Mouse (Mus musculus) adrenal gland (tissue): ENCODE results near the gene Mrps7.

Source experiments
- intact Hi-C: fragments of 180-260 bp; cut with DNase I; formaldehyde crosslinking; loops from one replicate; pipeline ENCODE4 v1.15.1; 2025
- long read RNA-seq, 2 experiments: library from polyadenylated mRNA; unstranded; transcript quantifications; one replicate each; pipeline ENCODE4 v2.0.0; 2020; ENCODE audit warnings: borderline replicate concordance in 1 of 2; ENCODE audit not compliant: insufficient replicate concordance in 1 of 2

Mrps7 gene
- long read RNA-seq, experiment 1, transcript Mrps7-201 (5 exons, 1,962 nt) = major isoform, 128 of 139 reads
- long read RNA-seq, experiment 1, partial matches to known transcripts = 4 of 139 reads
- long read RNA-seq, experiment 1, other reads (novel, unspliced or antisense) = 4 of 139 reads
- long read RNA-seq, experiment 2, transcript Mrps7-201 (5 exons, 1,962 nt) = major isoform, 152 of 165 reads
- long read RNA-seq, experiment 2, partial matches to known transcripts = 1 of 165 reads
- long read RNA-seq, experiment 2, other reads (novel, unspliced or antisense) = 12 of 165 reads

DNA sequence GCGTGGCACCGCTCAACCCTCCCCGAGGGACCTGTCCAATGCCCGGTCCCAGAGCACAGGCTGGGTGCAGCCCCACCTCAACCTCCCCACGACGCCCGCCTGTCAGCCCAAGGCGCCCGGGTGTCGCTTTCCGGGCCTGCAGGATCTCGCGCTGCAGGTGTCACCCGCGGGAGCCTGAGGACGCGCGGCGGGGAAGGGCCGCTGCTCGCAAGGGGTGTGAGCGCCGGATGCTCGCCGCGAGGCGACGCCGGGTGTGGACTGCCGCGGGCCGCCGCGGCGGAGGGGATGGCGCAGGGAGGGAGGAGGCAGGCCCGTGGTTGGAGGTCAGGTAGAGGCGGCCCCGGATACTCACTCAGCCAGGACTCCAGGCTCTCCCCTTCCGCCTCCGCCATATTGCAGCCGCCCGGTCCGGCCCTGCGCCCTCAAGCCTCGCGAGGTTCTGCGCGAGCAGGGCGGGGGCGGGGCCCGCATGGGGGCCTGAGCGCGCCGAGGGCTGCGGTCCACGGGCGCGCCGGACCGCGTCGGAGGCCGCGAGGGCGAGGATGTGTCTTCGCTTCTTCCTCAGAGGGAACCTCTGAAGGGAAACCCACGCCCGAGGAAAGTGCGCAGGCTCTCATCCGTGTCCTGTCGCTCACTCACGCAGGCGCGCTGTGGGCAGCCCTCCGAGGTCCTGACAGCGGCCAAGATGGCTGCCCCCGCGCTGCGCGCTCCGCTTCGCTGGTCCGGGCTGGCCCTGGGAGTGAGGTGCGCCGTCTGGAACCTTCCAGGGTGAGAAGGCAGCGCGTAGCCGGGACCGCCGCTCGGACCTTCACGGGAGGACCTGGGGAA lies at the start of gene Mrps7, which contains the start of gene Gga3:
TSS of gene Mrps7 (plus strand) at position 450 of the 828 bp plus-strand sequence.
TSS of gene Gga3 (minus strand) at position 576 of the 828 bp plus-strand sequence.
- intact Hi-C loops = no loop called here

DNA sequence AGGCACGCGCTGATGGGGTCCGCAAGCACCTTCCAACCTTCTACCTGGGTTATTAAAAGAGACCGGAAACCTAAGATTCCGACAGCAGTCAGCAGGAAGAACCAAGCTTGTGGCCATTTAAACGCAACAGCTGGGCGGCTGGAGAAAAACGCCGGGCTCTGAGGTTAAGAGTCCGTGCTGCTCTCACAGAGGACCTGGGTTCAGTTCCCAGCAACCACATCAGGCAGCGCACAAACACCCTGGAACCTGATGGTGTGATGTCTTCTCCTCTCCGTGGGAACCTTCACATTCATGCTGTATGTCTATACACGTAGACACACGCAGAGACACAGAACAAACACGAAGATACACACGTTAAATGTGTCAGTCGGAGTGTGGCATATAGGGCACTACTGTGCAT lies 48.0 kb upstream of the Mrps7 start:
- intact Hi-C loops = loop anchor here (10.0 kb wide), 1 partner anchor 159 kb away; no protein-coding TSS in a partner anchor

GRCm38 (mm10) chr11:115563406-115563805 lies 40.3 kb upstream of the Mrps7 start:
- intact Hi-C loops = loop anchor here (5.0 kb wide), 1 partner anchor 34 kb away; no protein-coding TSS in a partner anchor

- intact Hi-C loops = loop anchor here (5.0 kb wide), 1 partner anchor 33 kb away; no protein-coding TSS in a partner anchor
Observed at GRCm38 (mm10) chr11:115564064-115564809, 39.5 kb upstream of the Mrps7 start, which contains the start of gene Nup85. Nup85 (plus strand) TSS chr11:115564434.

- intact Hi-C loops = loop anchor here (5.0 kb wide), 1 partner anchor 32 kb away; no protein-coding TSS in a partner anchor
Observed at GRCm38 (mm10) chr11:115564961-115565360, 38.8 kb upstream of the Mrps7 start.

DNA sequence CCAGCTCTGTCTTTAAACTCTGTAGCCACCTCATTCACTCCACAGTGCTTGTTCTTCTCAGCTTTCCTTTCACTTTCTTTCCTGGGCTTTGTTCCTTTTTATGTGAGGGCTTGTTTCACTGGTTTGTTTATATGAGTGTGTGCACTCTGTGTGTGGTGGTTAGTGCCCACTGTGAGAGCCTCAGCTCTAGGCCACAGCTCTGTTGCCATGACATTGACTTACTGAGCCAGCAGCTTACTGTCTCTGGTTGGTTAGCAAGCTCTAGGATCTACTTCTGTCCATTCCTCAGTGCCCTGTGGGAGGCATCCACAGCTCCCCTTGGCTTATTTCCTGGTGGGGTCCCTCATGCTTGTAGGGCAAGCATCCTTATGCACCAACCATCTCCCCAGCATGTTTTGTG lies 24.6 kb upstream of the Mrps7 start:
- intact Hi-C loops = no loop called here

DNA sequence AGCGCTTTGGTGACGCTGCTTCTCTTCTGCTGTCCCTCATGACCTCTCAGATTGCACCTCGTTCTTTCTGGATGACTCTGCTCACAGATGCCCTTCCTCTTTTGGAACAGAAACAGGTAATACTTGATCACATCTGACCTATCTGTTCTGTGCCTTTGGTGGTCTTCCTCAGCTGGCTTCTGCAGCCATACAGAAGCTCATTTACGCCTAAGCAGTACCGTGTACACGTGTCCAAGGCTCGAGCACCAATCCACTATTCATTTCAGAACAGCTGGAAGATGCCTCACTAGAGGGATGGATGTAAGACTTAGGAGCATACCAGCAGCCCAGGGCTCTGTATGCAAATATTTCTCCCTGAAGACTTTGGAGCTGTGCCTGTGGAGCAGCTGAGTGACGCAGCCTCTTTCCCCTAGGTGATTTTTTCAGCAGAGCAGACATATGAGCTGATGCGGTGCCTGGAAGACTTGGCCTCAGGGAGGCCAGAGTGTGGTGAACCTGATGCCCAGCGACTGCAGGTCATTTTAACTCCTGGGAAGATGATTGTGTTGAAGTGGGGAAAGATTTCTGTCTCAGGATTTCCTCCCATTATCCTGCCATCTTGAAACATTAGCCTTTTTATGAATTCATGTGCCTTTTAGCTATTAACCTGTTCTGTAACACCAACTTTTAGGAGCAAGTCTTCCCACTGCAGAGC lies 20.7 kb upstream of the Mrps7 start:
- intact Hi-C loops = no loop called here

- intact Hi-C loops = no loop called here
Observed at GRCm38 (mm10) chr11:115584376-115585073, 19.2 kb upstream of the Mrps7 start.

GRCm38 (mm10) chr11:115585573-115586100 lies 18.1 kb upstream of the Mrps7 start:
- intact Hi-C loops = no loop called here

- intact Hi-C loops = no loop called here
Observed at GRCm38 (mm10) chr11:115586403-115586802, 17.3 kb upstream of the Mrps7 start.

GRCm38 (mm10) chr11:115587984-115588383 lies 15.7 kb upstream of the Mrps7 start:
- intact Hi-C loops = no loop called here

GRCm38 (mm10) chr11:115590526-115591075 lies 13.1 kb upstream of the Mrps7 start:
- intact Hi-C loops = no loop called here

DNA sequence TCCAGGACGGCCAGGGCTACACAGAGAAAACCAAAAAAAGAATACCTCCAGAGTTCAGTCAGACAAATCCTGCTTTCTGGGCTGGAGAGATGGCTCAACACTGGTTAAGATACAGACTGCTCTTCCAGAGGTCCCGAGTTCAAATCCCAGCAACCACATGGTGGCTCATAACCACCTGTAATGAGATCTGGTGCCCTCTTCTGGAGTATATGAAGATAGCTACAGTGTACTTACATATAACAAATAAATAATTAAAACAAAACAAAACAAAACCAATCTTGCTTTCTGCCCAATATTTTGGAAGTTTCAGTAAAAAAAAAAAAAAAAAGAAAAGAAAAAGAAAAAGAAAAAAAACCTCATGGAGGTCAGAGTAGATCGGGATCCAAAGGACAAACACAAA lies 8.5 kb upstream of the Mrps7 start:
- intact Hi-C loops = loop anchor here (5.0 kb wide), 1 partner anchor 33 kb away; the partner anchor contains the start of gene Nup85

DNA sequence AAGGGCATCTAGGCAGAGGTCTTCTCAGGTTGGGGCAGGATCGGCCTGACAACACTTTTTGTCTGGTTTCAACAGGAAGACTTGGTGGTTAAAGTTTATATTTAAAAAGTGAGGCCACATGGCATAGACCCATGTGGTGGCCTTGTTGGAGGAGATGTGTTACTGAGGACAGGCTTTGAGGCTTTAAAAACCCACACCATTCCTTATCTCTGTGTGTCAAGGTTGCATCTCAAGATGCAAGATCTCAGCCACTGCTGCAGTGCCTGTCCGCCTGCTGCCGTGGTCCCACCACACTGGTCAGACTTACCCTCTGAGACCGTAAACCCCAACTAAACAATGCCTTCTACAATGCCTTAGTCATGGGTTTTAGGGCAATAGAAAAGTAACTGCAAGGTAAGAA lies 5.4 kb upstream of the Mrps7 start:
- intact Hi-C loops = loop anchor here (5.0 kb wide), 1 partner anchor 36 kb away; the partner anchor contains the start of gene Nup85

GRCm38 (mm10) chr11:115599722-115600121 lies 4.0 kb upstream of the Mrps7 start:
- intact Hi-C loops = loop anchor here (5.0 kb wide), 1 partner anchor 37 kb away; the partner anchor contains the start of gene Nup85

- intact Hi-C loops = no loop called here
Observed at GRCm38 (mm10) chr11:115600743-115601142, 3.0 kb upstream of the Mrps7 start.

DNA sequence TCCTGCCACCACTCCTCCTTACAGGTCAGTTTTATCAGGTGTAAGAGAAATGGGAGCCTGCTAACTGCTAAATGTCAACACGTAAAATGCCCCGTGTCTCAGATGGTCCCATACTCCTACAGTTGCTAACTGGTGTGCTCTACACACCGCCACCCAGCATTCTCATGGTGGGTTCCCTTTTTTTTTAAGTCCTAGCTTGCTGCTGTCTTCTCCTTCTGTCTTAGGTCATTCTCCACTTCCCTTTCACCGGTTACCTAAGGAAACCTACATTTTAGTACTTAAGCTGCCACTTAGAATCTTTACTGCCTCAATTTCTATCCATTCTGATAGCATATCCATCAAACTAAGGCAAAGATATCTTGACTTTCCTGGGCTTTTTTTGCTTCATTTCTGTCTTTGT lies 2.6 kb upstream of the Mrps7 start:
- intact Hi-C loops = no loop called here

GRCm38 (mm10) chr11:115603128-115603475 lies 623 bp upstream of the Mrps7 start:
- intact Hi-C loops = no loop called here

DNA sequence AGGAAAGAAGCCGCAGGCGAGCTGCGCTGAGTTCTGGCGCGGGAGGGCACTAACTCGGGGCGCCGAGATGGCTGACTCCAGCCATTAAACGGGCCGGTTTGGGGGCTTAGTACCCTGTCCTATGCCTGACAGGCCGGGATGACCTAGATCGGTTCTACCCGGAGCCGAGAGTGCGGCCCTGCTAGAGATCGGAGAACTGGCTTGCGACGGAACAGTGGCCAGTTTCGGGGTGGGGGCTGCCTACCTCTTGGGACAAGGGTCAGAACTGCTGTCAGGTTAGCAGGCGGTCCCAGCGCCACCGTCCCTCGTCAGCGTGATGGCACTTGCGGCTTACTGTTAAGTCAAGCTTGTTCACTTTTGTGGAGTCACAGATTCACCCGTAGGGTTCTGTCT lies 575 bp downstream of the Mrps7 start:
- intact Hi-C loops = no loop called here
